Mouse (Mus musculus) common myeloid progenitor, adult 5-6 weeks (primary cell): ENCODE results near the gene Pimreg. TPM values are rescaled to one million over a fixed set of nuclear protein-coding genes. Genes with fewer than 3 reads are reported as not detected.

Experiments used
- ATAC-seq: replicated peaks from 2 replicates; pipeline ENCODE4 v1.8.0; 2016; ENCODE audit warnings: low read depth, mild to moderate bottlenecking, moderate TSS enrichment, inconsistent platforms; ENCODE audit not compliant: poor library complexity, severe bottlenecking
- total RNA-seq: library from RNA; stranded (forward); fragments of 200-1000, 187-1606 nt; gene quantifications from 2 replicates; pipeline ENCODE4 v1.2.3, GENCODE M21; 2017

The Pimreg gene
- total RNA-seq, 1 experiment from 2014 or later, result 16.1 TPM

GRCm38 (mm10) chr11:72027836-72028235, 14.0 kb upstream of the Pimreg start:
- no peak for ATAC-seq

DNA sequence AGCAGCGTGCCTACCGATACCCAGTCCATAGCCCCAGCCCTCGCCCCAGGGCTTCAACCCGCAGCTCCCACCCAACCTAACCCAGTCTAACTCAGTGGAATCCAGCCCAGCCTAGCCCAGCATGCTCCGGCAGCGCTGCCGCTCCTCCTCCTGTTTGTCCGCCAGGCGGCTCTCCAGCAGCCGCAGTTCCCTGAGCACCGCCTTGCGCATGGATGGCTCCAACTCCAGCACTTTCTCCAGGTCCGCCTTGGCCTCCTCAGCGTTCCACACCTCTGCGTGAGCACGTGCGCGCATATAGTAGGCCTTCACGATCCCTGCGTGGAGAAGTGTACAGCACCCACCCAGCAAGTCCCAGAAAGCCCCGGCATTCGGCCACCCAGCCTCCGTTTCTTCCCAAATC, 12.7 kb upstream of the Pimreg start:
- ATAC-seq, result no peak

- ATAC-seq, result no peak
Observed at GRCm38 (mm10) chr11:72031353-72031752, 10.5 kb upstream of the Pimreg start.

DNA sequence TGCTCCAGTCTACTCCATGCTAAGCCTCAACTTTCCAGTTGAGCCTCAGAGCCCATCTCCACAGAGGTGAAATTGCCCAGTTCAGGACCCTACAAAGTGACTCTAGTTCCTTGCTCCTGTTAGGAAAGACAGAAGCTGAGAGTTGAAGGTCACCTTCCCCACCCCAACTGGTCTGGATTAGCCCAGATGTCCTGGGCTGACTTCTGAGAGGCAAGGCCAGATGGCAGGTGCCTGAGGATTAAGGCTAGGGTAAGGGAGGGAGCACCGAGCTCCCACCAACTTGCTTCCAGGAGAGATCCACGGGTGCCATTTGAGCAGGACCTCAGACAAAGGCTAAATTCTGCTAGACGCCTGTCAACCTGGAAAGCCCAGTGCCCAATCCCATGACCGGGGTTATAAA, 9.7 kb upstream of the Pimreg start:
- no peak for ATAC-seq

DNA sequence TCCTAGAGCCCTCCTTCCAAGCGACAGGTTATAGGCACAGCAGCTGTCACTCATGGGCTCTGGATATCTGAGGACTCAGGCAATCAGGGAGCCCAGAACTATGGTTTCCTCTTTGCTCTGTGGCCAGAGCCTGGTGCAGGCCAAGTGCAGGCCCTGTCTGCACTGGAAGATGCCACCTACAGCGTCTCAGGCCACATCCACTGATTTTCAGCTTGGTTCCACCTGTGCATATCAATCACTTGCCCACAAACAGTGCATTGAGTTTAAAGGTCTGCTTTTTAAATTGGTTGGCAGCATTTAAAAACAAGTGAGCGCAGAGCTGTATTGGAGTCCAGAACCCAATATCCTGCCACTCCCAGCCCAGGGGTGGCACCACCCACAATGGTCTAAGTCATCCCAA, 9.2 kb upstream of the Pimreg start:
- no peak for ATAC-seq

DNA sequence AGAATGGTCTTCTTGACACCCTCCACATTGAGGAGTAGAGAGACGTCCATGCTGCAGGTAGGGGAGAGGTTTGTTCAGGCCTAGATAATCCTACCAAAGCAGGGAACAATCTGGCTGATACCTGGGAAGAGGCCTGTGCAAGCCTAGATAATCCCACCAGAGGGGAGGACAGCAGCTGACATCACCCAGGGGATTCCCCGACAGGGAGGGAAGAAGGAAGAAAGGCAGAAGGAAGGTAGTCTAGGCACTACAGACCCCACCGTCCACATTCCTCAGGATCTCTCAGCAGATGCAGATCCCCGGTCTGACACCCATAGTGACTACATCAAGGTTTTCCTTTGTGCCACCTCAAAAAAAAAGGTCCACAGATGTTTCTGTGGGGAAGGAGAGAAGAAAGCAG, 4.4 kb upstream of the Pimreg start, which contains the start of gene Aipl1:
Gene Aipl1 (minus strand): TSS at position 101 of the 400 bp plus-strand sequence.
- no peak for ATAC-seq

DNA sequence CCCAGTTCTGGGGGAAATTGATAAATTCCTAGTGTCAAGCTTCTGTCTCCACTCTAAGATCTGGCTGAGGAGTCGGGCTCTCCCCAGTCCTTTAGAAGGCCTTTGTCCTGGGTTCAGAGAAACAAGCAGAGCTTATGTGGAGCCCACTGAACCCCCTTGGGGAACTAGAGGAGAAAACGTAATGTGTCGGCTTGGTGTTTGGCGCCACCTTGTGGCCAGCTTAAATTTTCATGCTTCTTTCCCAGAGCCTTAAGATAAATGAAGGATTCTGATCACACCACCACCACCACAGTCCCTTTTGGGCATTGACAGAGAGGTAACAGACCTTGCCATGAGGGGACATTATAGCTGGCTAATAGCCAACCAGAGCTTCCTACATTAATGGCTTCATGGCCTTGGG, 3.8 kb upstream of the Pimreg start:
- ATAC-seq, result 0 out of 2 replicates have a peak, but pooled peaks have one; percentile 31

- ATAC-seq, result no peak
Observed at GRCm38 (mm10) chr11:72039599-72040386, 2.0 kb upstream of the Pimreg start.

DNA sequence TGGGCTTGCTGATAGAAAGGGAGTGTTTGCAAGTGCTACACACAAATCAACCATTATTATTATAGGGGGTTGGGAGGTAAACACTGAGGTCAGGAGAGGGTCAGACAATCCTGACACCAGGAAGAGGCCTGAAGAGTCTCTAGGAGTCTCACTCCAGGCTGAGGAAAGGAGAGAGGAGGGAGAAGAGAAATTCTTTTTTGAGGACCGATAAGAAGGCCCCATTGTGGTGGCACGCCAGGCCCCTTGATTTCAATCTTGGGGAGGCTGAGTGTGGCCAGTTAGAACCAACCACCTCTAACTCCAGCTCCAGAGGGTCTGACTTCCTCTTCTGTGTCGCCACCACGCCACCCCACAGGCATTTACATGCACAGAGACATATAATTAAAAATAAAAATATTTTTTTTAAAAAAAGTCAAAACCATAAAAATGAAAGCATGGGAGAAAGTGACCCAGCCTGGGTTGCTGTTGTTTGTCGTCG, 503 bp upstream of the Pimreg start:
- peak; percentile 42 for ATAC-seq

GRCm38 (mm10) chr11:72042631-72043030, 799 bp downstream of the Pimreg start:
- no peak for ATAC-seq

DNA sequence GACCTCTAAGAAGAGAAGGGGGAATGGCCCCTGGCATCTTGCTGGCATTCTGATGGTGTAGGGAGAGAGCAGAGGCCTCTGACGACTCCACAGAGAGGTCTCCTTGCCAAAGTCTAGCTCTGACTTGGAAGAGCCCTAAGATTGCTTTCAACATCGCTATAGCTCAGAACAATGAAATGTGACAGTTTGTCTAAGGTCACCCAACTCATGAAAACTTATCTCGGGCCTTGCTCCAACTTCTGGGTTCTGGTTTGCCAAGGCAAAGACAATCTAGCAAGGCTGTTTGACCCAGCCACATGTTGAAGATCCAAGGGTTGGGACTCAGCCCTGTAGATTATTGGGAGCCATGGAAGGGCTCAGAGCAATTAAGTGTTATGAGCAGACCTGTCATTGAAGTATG, 2.4 kb downstream of the Pimreg start:
- ATAC-seq, result no peak

- ATAC-seq, result no peak
Observed at GRCm38 (mm10) chr11:72048730-72049129, 6.9 kb downstream of the Pimreg start.

DNA sequence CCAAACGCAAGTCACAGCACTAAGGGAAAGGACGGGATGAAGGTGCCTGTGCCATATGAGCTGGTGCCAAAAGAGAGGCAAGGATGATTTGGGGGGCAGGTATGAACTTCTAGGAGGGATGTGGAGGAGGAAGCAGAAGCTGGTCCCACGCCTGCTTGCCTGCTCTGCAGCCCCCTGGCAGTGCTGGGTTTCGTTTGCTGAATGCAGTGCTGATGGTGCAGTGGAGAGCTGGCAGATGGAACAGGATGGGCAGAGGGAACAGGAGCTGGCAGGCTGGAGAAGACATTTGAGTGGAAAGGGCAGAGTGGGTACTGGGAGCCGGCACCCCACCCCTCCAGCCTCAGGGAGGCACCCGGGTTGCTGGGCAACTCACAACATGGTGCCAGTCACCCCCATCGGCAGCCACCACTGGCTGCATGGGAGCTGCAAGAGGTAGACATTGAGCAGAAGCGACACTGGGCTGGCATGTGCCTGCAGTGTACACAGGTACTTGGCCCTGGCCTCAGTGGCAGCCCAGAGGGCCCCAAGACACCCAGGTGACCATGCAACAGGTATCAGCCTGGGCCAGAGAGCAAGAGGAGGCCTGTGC, 7.4 kb downstream of the Pimreg start:
- ATAC-seq, result no peak

- ATAC-seq, result no peak
Observed at GRCm38 (mm10) chr11:72050168-72050894, 8.5 kb downstream of the Pimreg start.

DNA sequence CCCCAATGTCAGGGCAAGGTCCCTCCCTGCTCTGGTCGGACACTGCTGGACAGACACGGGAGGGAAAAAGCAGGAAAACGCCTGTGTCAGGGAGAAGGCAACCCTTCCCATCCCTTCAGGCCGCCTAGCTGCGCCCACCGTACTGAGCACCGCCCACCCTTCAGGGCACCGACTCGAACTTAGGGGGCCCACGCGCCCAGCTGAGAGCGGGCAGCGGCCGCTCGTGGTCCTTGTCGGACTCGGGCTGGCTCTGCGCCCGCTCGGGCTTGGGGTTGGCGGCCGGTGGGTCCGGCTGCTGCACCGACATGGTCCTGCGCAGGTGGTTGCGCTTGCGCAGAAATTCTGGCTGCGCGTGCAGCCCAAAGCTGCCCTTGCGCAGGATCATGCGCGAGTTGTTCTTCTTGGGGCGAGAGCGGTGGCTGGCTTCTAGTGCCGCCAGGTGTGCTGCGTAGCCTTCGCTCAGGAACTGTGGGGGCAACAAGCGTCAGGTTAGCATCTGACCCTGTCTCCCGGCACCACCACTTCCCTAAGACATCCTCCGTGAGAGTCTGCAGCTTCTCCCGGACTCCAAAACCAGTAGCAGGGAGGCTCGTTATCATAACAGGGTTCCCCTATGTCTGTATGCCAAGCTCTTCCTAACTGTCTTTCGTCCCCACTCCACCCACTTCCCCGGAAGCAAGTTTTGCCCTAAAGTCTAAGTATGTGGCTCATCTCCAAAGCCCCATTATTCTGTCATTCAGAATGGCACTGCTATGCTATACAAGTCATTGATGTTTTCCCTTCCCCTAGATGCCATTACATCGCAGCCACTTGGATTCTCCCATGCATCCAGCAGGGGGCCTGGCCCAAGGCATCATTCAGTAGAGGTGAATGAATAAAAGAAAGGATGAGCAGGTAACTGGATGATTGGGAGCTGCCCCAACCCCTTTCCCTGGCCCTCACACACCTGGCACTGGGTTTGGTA, 9.3 kb downstream of the Pimreg start:
- 0 out of 2 replicates have a peak, but pooled peaks have one; percentile 16 for ATAC-seq

DNA sequence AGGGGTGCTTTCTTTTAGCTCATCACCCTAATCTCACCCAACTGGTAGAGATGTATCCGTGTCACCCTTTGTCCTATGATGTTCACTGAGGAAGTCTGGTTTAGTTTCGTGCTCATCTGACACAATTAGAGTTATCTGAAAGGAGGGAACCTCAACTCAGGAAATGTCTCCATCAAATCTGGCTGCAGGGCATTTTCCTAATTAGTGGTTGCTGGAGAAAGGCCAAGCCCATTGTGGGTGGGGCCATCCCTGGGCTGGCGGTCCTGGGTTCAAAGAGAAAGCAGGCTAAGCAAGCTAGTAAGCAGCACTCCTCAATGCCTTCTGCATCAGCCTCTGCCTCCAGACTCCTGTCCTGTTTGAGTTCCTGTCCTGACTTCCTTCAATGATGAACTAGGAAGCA, 10.4 kb downstream of the Pimreg start:
- no peak for ATAC-seq

- ATAC-seq, result peak; percentile 89
Observed at GRCm38 (mm10) chr11:72052636-72053035, 10.8 kb downstream of the Pimreg start.

DNA sequence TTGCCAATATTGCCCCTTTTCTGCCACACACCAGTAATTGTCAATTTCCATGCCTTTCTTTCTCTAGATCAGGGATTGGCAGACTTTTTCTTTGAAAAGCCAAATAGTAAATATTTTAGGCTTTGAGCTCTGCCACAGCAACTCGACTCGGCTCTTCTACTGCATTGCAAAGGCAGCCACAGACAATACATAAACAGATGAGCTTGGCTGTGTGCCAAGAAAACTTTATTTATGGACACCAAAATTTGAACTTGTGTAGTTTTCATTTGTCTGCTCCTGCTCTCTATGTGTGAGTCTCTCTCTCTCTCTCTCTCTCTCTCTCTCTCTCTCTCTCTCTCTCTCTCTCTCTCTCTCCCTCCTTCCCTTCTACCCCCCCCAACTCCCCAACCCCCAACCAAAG, 13.3 kb downstream of the Pimreg start:
- ATAC-seq, result no peak

- no peak for ATAC-seq
Observed at GRCm38 (mm10) chr11:72057166-72057565, 15.3 kb downstream of the Pimreg start.

DNA sequence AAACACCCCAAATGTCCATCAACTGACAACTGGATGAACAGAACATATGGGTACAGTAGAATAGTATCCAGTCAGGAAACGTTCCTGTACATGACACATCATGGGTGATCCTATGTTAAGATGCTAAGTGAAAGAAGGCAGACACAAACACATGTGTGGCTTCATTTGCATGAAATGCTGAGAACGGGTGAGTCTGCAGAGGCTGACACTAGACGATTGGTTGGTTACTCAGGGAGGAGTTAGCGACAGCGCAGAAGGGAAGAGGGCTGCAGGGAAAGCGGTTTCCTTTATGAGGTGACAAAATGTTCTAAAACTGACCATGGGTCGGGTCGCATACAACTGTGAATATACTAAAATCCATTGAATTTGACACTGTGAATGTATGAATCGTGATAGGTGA, 18.6 kb downstream of the Pimreg start:
- ATAC-seq, result no peak
